Mouse (Mus musculus): ENCODE data around the gene Gm13040.
"Not testable (repeated sequence)": the region's sequence is repeated elsewhere in the genome, so short reads cannot be mapped to it uniquely, and the experiment has no call there.

- not testable (repeated sequence) for TF ChIP-seq MAZ (IDR thresholded peaks at IDR 0.05; ENCODE audit: low read depth, low read length); POLR2AphosphoS5 (IDR thresholded peaks at IDR 0.05; ENCODE audit: borderline replicate concordance, low read depth, low read length); ZKSCAN1 (IDR thresholded peaks at IDR 0.05; ENCODE audit: low read depth, low read length); CTCF (IDR thresholded peaks at IDR 0.05 in 2 of 3, conservative IDR thresholded peaks at IDR 0.05 in 1 of 3; ENCODE audit: control insufficient read depth in 1 of 3, insufficient read depth in 1 of 3, low read depth in 2 of 3, low read length in 3 of 3, poor library complexity in 1 of 3, severe bottlenecking in 1 of 3); EP300 (IDR thresholded peaks at IDR 0.05; ENCODE audit: low read depth in 1 of 2, low read length in 2 of 2); CHD1 (IDR thresholded peaks at IDR 0.05; ENCODE audit: low read depth, low read length); POLR2A (IDR thresholded peaks at IDR 0.05; ENCODE audit: control insufficient read depth in 1 of 2, insufficient read depth in 1 of 2, low read depth in 1 of 2, low read length in 2 of 2, poor library complexity in 1 of 2); JUND (IDR thresholded peaks at IDR 0.05; ENCODE audit: low read depth, low read length); MEF2A (IDR thresholded peaks at IDR 0.05; ENCODE audit: extremely low read depth, insufficient replicate concordance, low read depth, low read length, poor library complexity, severe bottlenecking)
These were observed at the start of gene Gm13040 for GRCm38 (mm10) chr4:143535654-143536053.
